Mouse (Mus musculus) midbrain, embryonic 11.5 days (tissue): ENCODE measurements around the gene Tnrc6b. TPM values are rescaled to one million over a fixed set of nuclear protein-coding genes. Genes with fewer than 3 reads are reported as not detected.
"Not testable (repeated sequence)": the region's sequence is repeated elsewhere in the genome, so short reads cannot be mapped to it uniquely, and the experiment has no call there.

Experiments used
- ATAC-seq: fragments of 200-750 bp; cut with Nextera tagmentation; 2 replicates; pipeline ENCODE4 v1.8.0; 2017; ENCODE audit warnings: moderate TSS enrichment, moderate library complexity; ENCODE audit not compliant: low FRiP score
- DNase-seq: peaks from one replicate; pipeline ENCODE4 v3.0.0; 2015; ENCODE audit warnings: low spot score; ENCODE audit errors: missing footprints
- H3K27ac ChIP-seq: fragments of 300-500 bp; sonication (generic); 2 replicates; pipeline ENCODE4 v1.5.1; 2014; ENCODE audit warnings: low read depth, low read length
- H3K27me3 ChIP-seq: fragments of 300-500 bp; sonication (generic); 2 replicates; pipeline ENCODE4 v1.6.1; 2014; ENCODE audit warnings: mild to moderate bottlenecking, low read length, moderate library complexity, mixed read lengths; ENCODE audit not compliant: control insufficient read depth, insufficient read depth
- H3K36me3 ChIP-seq: fragments of 300-500 bp; sonication (generic); 2 replicates; pipeline ENCODE4 v1.6.1; 2014; ENCODE audit warnings: mild to moderate bottlenecking, low read length, moderate library complexity, mixed read lengths; ENCODE audit not compliant: control insufficient read depth, insufficient read depth
- H3K4me1 ChIP-seq: fragments of 300-500 bp; sonication (generic); 2 replicates; pipeline ENCODE4 v1.6.1; 2014; ENCODE audit warnings: low read length; ENCODE audit not compliant: control insufficient read depth, insufficient read depth
- H3K4me2 ChIP-seq: fragments of 300-500 bp; sonication (generic); 2 replicates; pipeline ENCODE4 v1.6.1; 2014; ENCODE audit warnings: mild to moderate bottlenecking, moderate library complexity
- H3K4me3 ChIP-seq: fragments of 300-500 bp; sonication (generic); 2 replicates; pipeline ENCODE4 v1.5.1; 2014; ENCODE audit warnings: low read depth, low read length
- H3K9ac ChIP-seq: fragments of 300-500 bp; sonication (generic); 2 replicates; pipeline ENCODE4 v1.6.1; 2014; ENCODE audit warnings: low read length
- H3K9me3 ChIP-seq: fragments of 300-500 bp; sonication (generic); 2 replicates; pipeline ENCODE4 v1.6.1; 2016; ENCODE audit warnings: low read length; ENCODE audit not compliant: control insufficient read depth
- WGBS: fragments of 180-500 bp; shearing (Covaris S2); extraction: QIAGEN DNeasy Blood & Tissue Kit; methylation state at CpG from one replicate; pipeline ENCODE4 v1.1.7; 2014; 5-methylcytosine and 5-hydroxymethylcytosine counted together
- polyA plus RNA-seq: library from polyadenylated mRNA; unstranded; fragments of >200 nt; fragmentation: Nextera tagmentation; extraction: Ambion mirVana; gene quantifications from 2 replicates; pipeline ENCODE4 v1.2.1, GENCODE M21; 2014

The Tnrc6b gene
- polyA plus RNA-seq, 1 experiment from 2014 or later = 17.0 TPM

DNA sequence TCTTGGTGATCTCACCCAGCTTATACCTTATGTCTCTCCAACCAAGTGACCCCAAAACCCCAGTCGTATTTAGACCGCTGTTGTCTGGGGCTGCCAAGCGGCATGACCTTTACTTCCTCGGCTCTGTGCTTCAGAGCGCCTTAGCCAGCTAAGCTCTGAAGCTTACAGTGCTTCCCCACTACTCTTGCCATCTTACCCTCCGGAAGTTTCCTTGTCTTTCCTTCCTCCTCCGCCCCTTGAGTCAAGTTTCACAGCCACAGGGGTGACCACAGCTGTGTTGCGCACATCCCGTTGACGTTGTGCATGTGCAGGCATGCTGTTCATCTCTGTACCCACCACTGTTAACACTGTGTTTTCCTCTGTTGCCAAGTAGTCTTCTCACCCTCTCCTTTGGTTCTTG lies 185.6 kb downstream of the Tnrc6b start:
- Histone ChIP-seq H3K4me2 (no peak overlapping the region), H3K4me1 (no peaks in the 10 kb centered on the region), H3K36me3 (peaks cover 21% of the 10 kb centered on the region), H3K27me3 (no peaks in the 10 kb centered on the region), H3K27ac (no peak overlapping the region), H3K9ac (no peak overlapping the region), H3K9me3 (no peaks in the 10 kb centered on the region), H3K4me3 (no peak overlapping the region)
- 96% methylated on average over 10 of the region's 10 CpGs for WGBS
- ATAC-seq = no peak
- no peak for DNase-seq

- 90% methylated on average over 5 of the region's 5 CpGs for WGBS
- Histone ChIP-seq H3K4me2 (no peak overlapping the region), H3K27me3 (no peaks in the 10 kb centered on the region), H3K9me3 (no peaks in the 10 kb centered on the region), H3K4me1 (no peaks in the 10 kb centered on the region), H3K9ac (no peak overlapping the region), H3K27ac (no peak overlapping the region), H3K4me3 (no peak overlapping the region), H3K36me3 (peaks cover 25% of the 10 kb centered on the region)
- ATAC-seq (no peak), DNase-seq (no peak)
Measured at GRCm38 (mm10) chr15:80897911-80898310, 186.8 kb downstream of the Tnrc6b start.

GRCm38 (mm10) chr15:80899806-80900205 lies 188.7 kb downstream of the Tnrc6b start:
- 90% methylated on average over 2 of the region's 2 CpGs for WGBS
- Histone ChIP-seq H3K27ac (no peak overlapping the region), H3K36me3 (peaks cover 30% of the 10 kb centered on the region), H3K4me2 (no peak overlapping the region), H3K27me3 (no peaks in the 10 kb centered on the region), H3K9me3 (no peaks in the 10 kb centered on the region), H3K4me3 (no peak overlapping the region), H3K9ac (no peak overlapping the region), H3K4me1 (no peaks in the 10 kb centered on the region)
- ATAC-seq = no peak
- DNase-seq = no peak

- H3K36me3 ChIP-seq = peaks cover 31% of the 10 kb centered on the region
- no peaks in the 10 kb centered on the region for H3K9me3 ChIP-seq
- H3K9ac ChIP-seq = no peak overlapping the region
- no peak overlapping the region for H3K4me2 ChIP-seq
- no peak for DNase-seq
- WGBS = 96% methylated on average over 6 of the region's 6 CpGs
- H3K4me1 ChIP-seq = no peaks in the 10 kb centered on the region
- H3K4me3 ChIP-seq = no peak overlapping the region
- H3K27ac ChIP-seq = no peak overlapping the region
- H3K27me3 ChIP-seq = no peaks in the 10 kb centered on the region
- no peak for ATAC-seq
Measured at GRCm38 (mm10) chr15:80901806-80902513, 190.8 kb downstream of the Tnrc6b start.

GRCm38 (mm10) chr15:80904776-80905175 lies 193.7 kb downstream of the Tnrc6b start:
- not testable (repeated sequence) for H3K4me3 ChIP-seq, H3K27ac ChIP-seq, DNase-seq, H3K4me1 ChIP-seq, ATAC-seq, H3K4me2 ChIP-seq, H3K9ac ChIP-seq, H3K9me3 ChIP-seq, H3K27me3 ChIP-seq
- WGBS = 93% methylated on average over 6 of the region's 6 CpGs
- H3K36me3 ChIP-seq = peaks cover 28% of the 10 kb centered on the region

DNA sequence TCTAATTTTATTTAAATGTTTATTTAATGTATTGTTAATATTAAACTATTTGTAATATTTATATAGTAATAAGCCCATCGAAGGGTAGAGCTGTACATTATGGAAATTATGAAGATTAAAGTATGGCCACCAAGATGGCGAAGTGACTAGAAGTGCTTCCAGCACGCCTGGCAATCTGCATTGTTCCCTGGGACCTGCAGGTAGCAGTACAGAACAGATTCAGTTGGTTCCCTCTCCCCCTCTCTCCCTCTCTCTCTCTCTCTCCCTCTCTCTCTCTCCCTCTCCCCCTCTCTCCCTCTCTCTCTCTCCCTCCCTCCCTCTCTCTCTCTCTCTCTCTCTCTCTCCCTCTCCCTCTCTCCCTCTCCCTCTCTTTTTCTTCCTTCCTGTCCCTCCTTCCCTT lies 199.1 kb downstream of the Tnrc6b start:
- Histone ChIP-seq H3K27me3 (no peaks in the 10 kb centered on the region), H3K4me3 (no peak overlapping the region), H3K9me3 (no peaks in the 10 kb centered on the region), H3K4me2 (no peak overlapping the region), H3K9ac (no peak overlapping the region), H3K4me1 (no peaks in the 10 kb centered on the region), H3K36me3 (peaks cover 31% of the 10 kb centered on the region), H3K27ac (no peak overlapping the region)
- ATAC-seq = no peak
- WGBS = 93% methylated on average over 3 of the region's 3 CpGs
- DNase-seq = no peak

GRCm38 (mm10) chr15:80910790-80911531 lies 199.8 kb downstream of the Tnrc6b start:
- 93% methylated on average over 4 of the region's 4 CpGs for WGBS
- no peaks in the 10 kb centered on the region for H3K4me1 ChIP-seq
- H3K4me2 ChIP-seq = no peak overlapping the region
- no peaks in the 10 kb centered on the region for H3K9me3 ChIP-seq
- no peak overlapping the region for H3K4me3 ChIP-seq
- peaks cover 27% of the 10 kb centered on the region for H3K36me3 ChIP-seq
- H3K27ac ChIP-seq = no peak overlapping the region
- no peak for ATAC-seq
- DNase-seq = peak; percentile 59
- H3K9ac ChIP-seq = no peak overlapping the region
- no peaks in the 10 kb centered on the region for H3K27me3 ChIP-seq

DNA sequence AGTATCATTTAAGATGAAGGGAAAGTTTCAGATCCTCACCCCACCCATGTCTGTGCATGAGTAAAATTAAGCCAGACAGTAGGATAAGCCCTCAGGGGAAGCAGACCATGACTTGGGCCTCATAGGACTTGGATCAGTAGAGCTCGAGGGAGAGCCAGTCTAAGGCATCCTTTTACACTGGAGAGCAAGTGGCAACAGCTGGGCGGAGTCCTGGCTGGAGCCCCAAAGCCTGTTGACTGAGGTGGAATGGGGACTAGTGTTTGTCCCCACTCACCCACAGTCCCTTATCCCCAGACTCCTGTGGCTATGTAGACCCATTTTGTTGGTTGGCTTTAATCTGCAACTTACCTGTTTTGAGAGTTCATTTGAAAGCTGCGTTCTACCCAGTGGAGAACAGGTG lies 201.1 kb downstream of the Tnrc6b start:
- H3K9me3 ChIP-seq = no peaks in the 10 kb centered on the region
- no peak overlapping the region for H3K27ac ChIP-seq
- H3K4me2 ChIP-seq = no peak overlapping the region
- H3K27me3 ChIP-seq = no peaks in the 10 kb centered on the region
- H3K36me3 ChIP-seq = peaks cover 29% of the 10 kb centered on the region
- no peaks in the 10 kb centered on the region for H3K4me1 ChIP-seq
- ATAC-seq (no peak), DNase-seq (no peak)
- WGBS = 83% methylated on average over 3 of the region's 3 CpGs
- H3K4me3 ChIP-seq = no peak overlapping the region
- H3K9ac ChIP-seq = no peak overlapping the region

GRCm38 (mm10) chr15:80913803-80914202 lies 202.7 kb downstream of the Tnrc6b start:
- Histone ChIP-seq H3K27me3 (no peaks in the 10 kb centered on the region), H3K4me2 (no peak overlapping the region), H3K27ac (no peak overlapping the region), H3K4me3 (no peak overlapping the region), H3K36me3 (peaks cover 36% of the 10 kb centered on the region), H3K9ac (no peak overlapping the region), H3K4me1 (no peaks in the 10 kb centered on the region), H3K9me3 (no peaks in the 10 kb centered on the region)
- WGBS = 95% methylated on average over 1 of the region's 1 CpGs
- DNase-seq (no peak), ATAC-seq (no peak)
